ENCODE assay signal across 10 mouse cellular contexts in the genomic region with DNA sequence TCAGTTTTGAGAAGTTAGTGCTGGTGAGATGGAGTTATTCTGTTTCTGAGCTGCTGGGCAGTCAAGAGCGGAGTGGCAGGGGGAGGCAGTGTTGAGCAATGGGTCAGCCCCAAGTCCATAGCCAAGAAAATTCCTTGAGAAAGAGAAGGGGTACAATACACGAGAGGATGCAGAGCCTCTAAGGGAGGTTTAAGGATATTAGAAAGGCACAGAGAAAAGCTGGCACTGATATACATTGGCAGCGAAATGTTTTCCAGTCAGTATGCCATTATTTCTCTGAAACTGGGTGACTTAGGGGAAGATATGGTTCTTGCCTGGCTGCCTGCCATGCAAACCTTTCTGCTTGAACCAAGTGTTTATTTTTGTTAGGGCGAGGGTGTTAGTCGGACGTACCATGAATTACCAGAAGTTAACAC. TPM values are rescaled to one million over a fixed set of nuclear protein-coding genes. Genes with fewer than 3 reads are reported as not detected.
DNase-seq lines count a peak whose midpoint lies in the region; ATAC-seq and TF ChIP-seq lines count a peak whose summit lies in the region.
"Had no signal": no experiment of that assay in that cellular context is flagged by ENCODE, and none has a peak within 500 bp of the region (broad histone marks: within the 10 kb centered on the region; RNA-seq: fewer than 3 reads in every experiment).

No protein-coding gene starts in this region.

- 25% methylated on average over 6 of the region's 6 CpGs for WGBS in kidney, postnatal 0 days
- WGBS in liver, postnatal 0 days (ENCODE audit: insufficient replicate concordance) = 26% methylated on average over 6 of the region's 6 CpGs
- 23% methylated on average over 6 of the region's 6 CpGs for WGBS in stomach, postnatal 0 days
- 78% methylated on average over 6 of the region's 6 CpGs for WGBS in hindbrain, embryonic 11.5 days

- ATAC-seq in kidney, postnatal 0 days (replicated peaks; ENCODE audit: low FRiP score, low read depth) = no peak
- ATAC-seq in liver, postnatal 0 days = peak; percentile 18
- peak; percentile 62 for ATAC-seq in stomach, postnatal 0 days (ENCODE audit: low FRiP score, low TSS enrichment)
- no peak for ATAC-seq in hindbrain, embryonic 11.5 days (ENCODE audit: low FRiP score)

- peak; percentile 17 for DNase-seq in kidney, postnatal 0 days (ENCODE audit: low spot score)
- no peak for DNase-seq in kidney, adult 9 months
- DNase-seq in liver, postnatal 0 days = peak; percentile 40
- DNase-seq in stomach, postnatal 0 days (ENCODE audit: low spot score) = peak; percentile 75
- DNase-seq in hindbrain, embryonic 11.5 days (ENCODE audit: low spot score) = no peak
- no peak for DNase-seq in right cerebral cortex, postnatal 10 days (ENCODE audit: low spot score in 2 of 2)
- DNase-seq: gastrocnemius, postnatal 36 days had no signal

- no peaks in the 10 kb centered on the region for H3K9me3 ChIP-seq in kidney, postnatal 0 days (replicated peaks; ENCODE audit: low read length)
- H3K9me3 ChIP-seq in erythroblast, embryonic 14.5 days (ENCODE audit: control insufficient read depth, low read length) = no peaks in the 10 kb centered on the region
- H3K9me3 ChIP-seq in liver, postnatal 0 days (ENCODE audit: low read length) = no peaks in the 10 kb centered on the region
- no peaks in the 10 kb centered on the region for H3K9me3 ChIP-seq in stomach, postnatal 0 days (ENCODE audit: control insufficient read depth, low read length)
- no peaks in the 10 kb centered on the region for H3K9me3 ChIP-seq in hindbrain, embryonic 11.5 days (ENCODE audit: control insufficient read depth, low read length)
- H3K9me3 ChIP-seq: embryonic facial prominence, embryonic 13.5 days; neural tube, embryonic 13.5 days had no signal

- no peak for TF ChIP-seq EP300 in liver, postnatal 0 days (IDR thresholded peaks at IDR 0.05; ENCODE audit: low read depth)
- no peak for TF ChIP-seq EP300 in stomach, postnatal 0 days (optimal IDR thresholded peaks at IDR 0.05)

- H3K4me3 ChIP-seq in kidney, postnatal 0 days (replicated peaks; ENCODE audit: low read depth, low read length) = no peak overlapping the region
- peak overlapping the region; percentile 14 for H3K4me3 ChIP-seq in erythroblast, embryonic 14.5 days (replicated peaks)
- 0 out of 2 replicates have a peak overlapping the region, but pooled peaks have one; percentile 11 for H3K4me3 ChIP-seq in liver, postnatal 0 days (ENCODE audit: low read depth, low read length)
- H3K4me3 ChIP-seq in stomach, postnatal 0 days (ENCODE audit: low read depth, low read length) = no peak overlapping the region
- no peak overlapping the region for H3K4me3 ChIP-seq in hindbrain, embryonic 11.5 days (ENCODE audit: low read depth, low read length)
- H3K4me3 ChIP-seq: embryonic facial prominence, embryonic 13.5 days; neural tube, embryonic 13.5 days had no signal

- no peaks in the 10 kb centered on the region for H3K27me3 ChIP-seq in kidney, postnatal 0 days (ENCODE audit: insufficient read depth, low read length)
- H3K27me3 ChIP-seq in erythroblast, embryonic 14.5 days (ENCODE audit: control insufficient read depth) = no peaks in the 10 kb centered on the region
- no peaks in the 10 kb centered on the region for H3K27me3 ChIP-seq in liver, postnatal 0 days (ENCODE audit: insufficient read depth, low read length)
- H3K27me3 ChIP-seq in stomach, postnatal 0 days (ENCODE audit: control insufficient read depth, insufficient read depth, low read length) = no peaks in the 10 kb centered on the region
- H3K27me3 ChIP-seq in hindbrain, embryonic 11.5 days (ENCODE audit: control insufficient read depth, insufficient read depth, low read length) = no peaks in the 10 kb centered on the region
- H3K27me3 ChIP-seq: embryonic facial prominence, embryonic 13.5 days; neural tube, embryonic 13.5 days had no signal

- H3K9ac ChIP-seq in kidney, postnatal 0 days (ENCODE audit: low read depth, low read length) = no peak overlapping the region
- no peak overlapping the region; the same call in 1 of the 2 replicates for H3K9ac ChIP-seq in liver, postnatal 0 days (replicated peaks)
- H3K9ac ChIP-seq in stomach, postnatal 0 days (ENCODE audit: low read length) = no peak overlapping the region
- H3K9ac ChIP-seq in hindbrain, embryonic 11.5 days (ENCODE audit: low read depth, low read length) = no peak overlapping the region
- H3K9ac ChIP-seq: embryonic facial prominence, embryonic 13.5 days; neural tube, embryonic 13.5 days had no signal

- H3K36me3 ChIP-seq in kidney, postnatal 0 days (ENCODE audit: insufficient read depth, low read length) = no peaks in the 10 kb centered on the region
- H3K36me3 ChIP-seq in erythroblast, embryonic 14.5 days (ENCODE audit: control insufficient read depth) = peaks cover 13% of the 10 kb centered on the region
- H3K36me3 ChIP-seq in liver, postnatal 0 days (replicated peaks; ENCODE audit: insufficient read depth, low read length) = peaks cover 7% of the 10 kb centered on the region
- H3K36me3 ChIP-seq in stomach, postnatal 0 days (ENCODE audit: control insufficient read depth, insufficient read depth, low read length) = no peaks in the 10 kb centered on the region
- H3K36me3 ChIP-seq in hindbrain, embryonic 11.5 days (ENCODE audit: control insufficient read depth, insufficient read depth, low read length) = no peaks in the 10 kb centered on the region
- H3K36me3 ChIP-seq: embryonic facial prominence, embryonic 13.5 days; neural tube, embryonic 13.5 days had no signal

- TF ChIP-seq CTCF in kidney, postnatal 0 days (IDR thresholded peaks at IDR 0.05; ENCODE audit: low read depth) = no peak; the same call in 1 of the 2 replicates
- peak; percentile 22; the same call in 1 of the 2 replicates for TF ChIP-seq CTCF in liver, postnatal 0 days (IDR thresholded peaks at IDR 0.05; ENCODE audit: low read depth)
- peak; percentile 44 for TF ChIP-seq CTCF in stomach, postnatal 0 days (IDR thresholded peaks at IDR 0.05; ENCODE audit: low read depth)

- 0 out of 2 replicates have a peak, but pooled peaks cover 3% of the 10 kb centered on the region for H3K4me1 ChIP-seq in kidney, postnatal 0 days (replicated peaks; ENCODE audit: insufficient read depth, low read length)
- peaks cover 33% of the 10 kb centered on the region for H3K4me1 ChIP-seq in erythroblast, embryonic 14.5 days (ENCODE audit: control insufficient read depth)
- H3K4me1 ChIP-seq in liver, postnatal 0 days (ENCODE audit: insufficient read depth) = peaks cover 26% of the 10 kb centered on the region
- no peaks in the 10 kb centered on the region for H3K4me1 ChIP-seq in stomach, postnatal 0 days (replicated peaks; ENCODE audit: control insufficient read depth, insufficient read depth)
- H3K4me1 ChIP-seq in hindbrain, embryonic 11.5 days (replicated peaks; ENCODE audit: control insufficient read depth, insufficient read depth, low read length) = no peaks in the 10 kb centered on the region
- H3K4me1 ChIP-seq: embryonic facial prominence, embryonic 13.5 days; neural tube, embryonic 13.5 days had no signal

- H3K27ac ChIP-seq in kidney, postnatal 0 days = no peak overlapping the region
- peak overlapping the region; percentile 76 for H3K27ac ChIP-seq in liver, postnatal 0 days (ENCODE audit: low read depth)
- peak overlapping the region; percentile 53 for H3K27ac ChIP-seq in stomach, postnatal 0 days (replicated peaks)
- no peak overlapping the region for H3K27ac ChIP-seq in hindbrain, embryonic 11.5 days (ENCODE audit: low read depth, low read length)
- H3K27ac ChIP-seq: embryonic facial prominence, embryonic 13.5 days; neural tube, embryonic 13.5 days had no signal

- H3K4me2 ChIP-seq in kidney, postnatal 0 days (ENCODE audit: low read length) = no peak overlapping the region; the same call in 1 of the 2 replicates
- peak overlapping the region; percentile 64 for H3K4me2 ChIP-seq in liver, postnatal 0 days (ENCODE audit: low read depth, low read length)
- H3K4me2 ChIP-seq in stomach, postnatal 0 days (replicated peaks; ENCODE audit: low read depth) = peak overlapping the region; percentile 23
- no peak overlapping the region for H3K4me2 ChIP-seq in hindbrain, embryonic 11.5 days (replicated peaks; ENCODE audit: low read depth, low read length)
- H3K4me2 ChIP-seq: embryonic facial prominence, embryonic 13.5 days; neural tube, embryonic 13.5 days had no signal

RNA-seq across cellular contexts. Expression of gene Commd8, which starts 56.6 kb away (rescaled TPM):
- polyA plus RNA-seq in kidney, postnatal 0 days (2015; fragmentation: Nextera tagmentation; extraction: Ambion mirVana) = 162 and 163 TPM in 2 replicates
- 0.12 and 0.59 TPM in 2 replicates for polyA plus RNA-seq in erythroblast, embryonic 14.5 days (2012)
- 49.4 and 55.0 TPM in 2 replicates for polyA plus RNA-seq in liver, postnatal 0 days (2015; fragmentation: Nextera tagmentation; extraction: Ambion mirVana)
- polyA plus RNA-seq in stomach, postnatal 0 days (2015; fragmentation: Nextera tagmentation; extraction: Ambion mirVana) = 117 and 118 TPM in 2 replicates
- 199 and 203 TPM in 2 replicates for polyA plus RNA-seq in hindbrain, embryonic 11.5 days (2014; fragmentation: Nextera tagmentation; extraction: Ambion mirVana)

Comparison
In these comparisons a context has a peak if more than half of its experiments do, and no peak if none do; other contexts are left out.
1. DNase-seq: peak in kidney, postnatal 0 days (single experiment), liver, postnatal 0 days (single experiment) and stomach, postnatal 0 days (single experiment); none in kidney, adult 9 months (single experiment), hindbrain, embryonic 11.5 days (single experiment) and right cerebral cortex, postnatal 10 days (0 of 2).
2. ATAC-seq: peak in liver, postnatal 0 days (single experiment) and stomach, postnatal 0 days (single experiment); none in kidney, postnatal 0 days (single experiment) and hindbrain, embryonic 11.5 days (single experiment).
3. H3K27ac ChIP-seq: peak in liver, postnatal 0 days (single experiment) and stomach, postnatal 0 days (single experiment); none in kidney, postnatal 0 days (single experiment) and hindbrain, embryonic 11.5 days (single experiment).
4. H3K4me2 ChIP-seq: peak in liver, postnatal 0 days (single experiment) and stomach, postnatal 0 days (single experiment); none in kidney, postnatal 0 days (single experiment) and hindbrain, embryonic 11.5 days (single experiment).
5. H3K4me3 ChIP-seq: peak in erythroblast, embryonic 14.5 days (single experiment) and liver, postnatal 0 days (single experiment); none in kidney, postnatal 0 days (single experiment), stomach, postnatal 0 days (single experiment) and hindbrain, embryonic 11.5 days (single experiment).
6. RNA of gene Commd8, which starts 56.6 kb away (polyA plus RNA-seq): 199 to 203 TPM in hindbrain, embryonic 11.5 days, 162 to 163 TPM in kidney, postnatal 0 days, 117 to 118 TPM in stomach, postnatal 0 days and 49.4 to 55.0 TPM in liver, postnatal 0 days; 0.12 to 0.59 TPM in erythroblast, embryonic 14.5 days; every median in the first group is over 10 times any median in the second.